Mouse (Mus musculus): ENCODE measurements around the gene Gm17018.

- TF ChIP-seq POLR2A (IDR thresholded peaks at IDR 0.05; ENCODE audit: borderline replicate concordance, control insufficient read depth, low read depth, low read length) (no peak; the same call in 1 of the 2 replicates), CTCF (IDR thresholded peaks at IDR 0.05; ENCODE audit: control insufficient read depth, insufficient read depth, low read length) (no peak)
These were observed at the start of gene Gm17018, which contains the start of gene Poll for GRCm38 (mm10) chr19:45560153-45560890.

All from bone marrow, adult 2 months (tissue).